Mouse (Mus musculus): ENCODE data around the gene Gtpbp4.
"Not testable (repeated sequence)": the region's sequence is repeated elsewhere in the genome, so short reads cannot be mapped to it uniquely, and the experiment has no call there.

The Gtpbp4 gene

GRCm38 (mm10) chr13:8995990-8996786 lies at the start of gene Gtpbp4:
TSS of gene Gtpbp4 (minus strand) at chr13:8996083.
- DNase-seq (ENCODE audit: low spot score in 2 of 2), result peak; percentile 96 to 99

- DNase-seq (ENCODE audit: low spot score in 2 of 2), result no peak
Measured at GRCm38 (mm10) chr13:9044731-9045130, 48.8 kb upstream of the Gtpbp4 start.

GRCm38 (mm10) chr13:9043289-9044049 lies 47.6 kb upstream of the Gtpbp4 start:
- no peak for DNase-seq (ENCODE audit: low spot score in 2 of 2)

DNA sequence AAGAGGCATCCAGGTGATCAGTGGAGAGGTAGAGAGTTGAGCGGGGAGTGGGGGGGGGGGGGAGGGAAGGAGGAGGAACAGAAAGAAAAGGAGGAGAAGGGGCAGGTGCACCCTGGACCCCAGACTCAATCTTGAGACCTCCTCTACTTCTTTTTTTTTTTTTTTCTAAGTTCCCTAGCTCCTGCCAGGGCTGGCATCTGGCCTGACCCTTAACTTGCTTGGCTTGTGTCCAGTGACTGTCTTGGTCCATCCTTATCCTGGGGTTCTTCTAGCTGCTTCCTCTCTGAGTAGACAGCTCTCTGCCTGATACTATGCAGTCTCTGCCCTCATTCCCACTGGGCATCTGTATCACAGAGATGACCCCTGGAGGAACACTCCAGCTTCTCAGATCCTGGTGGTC lies 44.7 kb upstream of the Gtpbp4 start:
- DNase-seq (ENCODE audit: low spot score in 2 of 2), result no peak

GRCm38 (mm10) chr13:9031996-9032661 lies 36.2 kb upstream of the Gtpbp4 start:
- DNase-seq (ENCODE audit: low spot score in 2 of 2), result no peak

- DNase-seq (ENCODE audit: low spot score in 2 of 2), result no peak
Measured at GRCm38 (mm10) chr13:9030364-9030763, 34.5 kb upstream of the Gtpbp4 start.

DNA sequence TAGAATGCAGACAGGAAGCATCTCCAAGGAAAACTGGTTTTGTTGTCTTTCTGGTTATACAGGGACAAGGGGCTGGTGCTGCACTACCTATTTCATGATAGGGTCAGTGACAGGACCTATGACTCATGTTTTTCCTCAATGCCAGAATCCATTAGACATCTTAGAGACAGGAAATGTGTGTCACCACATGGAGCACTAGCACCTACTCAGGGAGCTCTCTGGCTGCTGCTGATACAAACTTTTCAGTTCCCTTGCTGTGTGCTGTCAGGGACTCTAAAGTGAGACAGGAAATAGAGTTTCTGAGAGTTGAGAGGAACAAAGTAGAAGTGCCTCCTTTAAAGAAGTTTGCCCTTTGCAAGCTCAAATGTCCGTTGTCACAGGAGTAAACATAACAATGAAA lies 31.4 kb upstream of the Gtpbp4 start:
- DNase-seq (ENCODE audit: low spot score in 2 of 2), result no peak

DNA sequence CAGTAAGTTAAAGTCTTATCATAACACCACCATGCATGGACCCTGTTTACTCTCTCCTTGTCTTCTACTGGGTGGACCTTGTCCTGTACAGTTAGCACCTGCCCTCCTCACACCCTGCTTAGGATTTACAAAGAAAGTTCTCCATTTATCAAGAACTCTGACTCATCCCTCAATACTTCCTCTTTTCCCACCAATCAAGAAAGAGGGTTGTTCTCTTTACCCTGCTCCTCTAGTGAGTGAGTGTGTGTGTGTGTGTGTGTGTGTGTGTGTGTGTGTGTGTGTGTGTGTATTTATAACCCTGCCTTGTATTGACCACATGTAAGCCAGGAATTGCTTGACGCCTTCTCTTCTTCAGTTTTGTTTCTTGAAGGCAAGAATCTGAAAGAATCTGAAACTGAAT lies 26.7 kb upstream of the Gtpbp4 start:
- DNase-seq (ENCODE audit: low spot score in 2 of 2), result no peak

- DNase-seq (ENCODE audit: low spot score in 2 of 2), result no peak
Measured at GRCm38 (mm10) chr13:9021556-9021955, 25.7 kb upstream of the Gtpbp4 start.

GRCm38 (mm10) chr13:9019713-9020112 lies 23.8 kb upstream of the Gtpbp4 start:
- no peak for DNase-seq (ENCODE audit: low spot score in 2 of 2)

GRCm38 (mm10) chr13:9018974-9019587 lies 23.2 kb upstream of the Gtpbp4 start:
- DNase-seq (ENCODE audit: low spot score in 2 of 2), result no peak

DNA sequence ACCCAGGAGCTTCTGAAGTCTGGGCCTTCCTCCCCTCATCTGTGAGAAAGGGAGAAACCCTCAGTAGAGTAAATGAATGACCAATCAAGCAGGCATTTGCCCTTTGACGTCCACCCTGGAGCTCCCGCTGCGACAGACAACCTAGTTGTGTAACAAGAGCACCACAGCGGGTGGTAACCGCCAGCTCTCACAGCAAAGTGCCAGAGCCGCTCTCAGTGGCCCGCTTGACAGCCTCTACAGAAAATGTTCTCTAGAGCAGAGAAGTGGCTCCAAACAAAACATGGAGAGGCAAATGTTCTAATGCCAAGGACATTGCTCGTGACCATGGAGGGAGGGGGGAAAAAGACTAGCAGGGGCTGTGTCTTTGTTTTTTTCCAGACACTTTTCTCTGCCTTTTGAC lies 21.3 kb upstream of the Gtpbp4 start:
- no peak for DNase-seq (ENCODE audit: low spot score in 2 of 2)

GRCm38 (mm10) chr13:9014431-9014830 lies 18.5 kb upstream of the Gtpbp4 start:
- DNase-seq (ENCODE audit: low spot score in 2 of 2), result no peak

DNA sequence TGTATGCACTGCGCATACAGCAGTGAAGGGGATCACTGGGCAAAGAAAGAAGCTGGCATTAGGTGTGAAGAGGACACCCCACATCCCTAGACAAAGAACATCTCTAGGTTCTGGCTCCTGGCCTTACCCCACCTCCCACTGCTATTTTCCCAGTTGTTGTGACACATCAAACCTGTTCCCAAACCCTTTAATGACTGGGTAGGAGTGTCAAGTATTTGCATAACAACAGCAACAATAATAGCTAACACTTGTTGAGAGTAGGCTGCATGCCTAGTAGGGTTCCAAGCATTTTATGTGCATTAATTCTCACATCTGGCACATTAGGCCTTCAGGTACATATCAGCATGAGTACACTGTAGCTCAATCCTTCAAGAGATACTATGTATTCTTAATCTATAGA lies 17.6 kb upstream of the Gtpbp4 start:
- no peak for DNase-seq (ENCODE audit: low spot score in 2 of 2)

DNA sequence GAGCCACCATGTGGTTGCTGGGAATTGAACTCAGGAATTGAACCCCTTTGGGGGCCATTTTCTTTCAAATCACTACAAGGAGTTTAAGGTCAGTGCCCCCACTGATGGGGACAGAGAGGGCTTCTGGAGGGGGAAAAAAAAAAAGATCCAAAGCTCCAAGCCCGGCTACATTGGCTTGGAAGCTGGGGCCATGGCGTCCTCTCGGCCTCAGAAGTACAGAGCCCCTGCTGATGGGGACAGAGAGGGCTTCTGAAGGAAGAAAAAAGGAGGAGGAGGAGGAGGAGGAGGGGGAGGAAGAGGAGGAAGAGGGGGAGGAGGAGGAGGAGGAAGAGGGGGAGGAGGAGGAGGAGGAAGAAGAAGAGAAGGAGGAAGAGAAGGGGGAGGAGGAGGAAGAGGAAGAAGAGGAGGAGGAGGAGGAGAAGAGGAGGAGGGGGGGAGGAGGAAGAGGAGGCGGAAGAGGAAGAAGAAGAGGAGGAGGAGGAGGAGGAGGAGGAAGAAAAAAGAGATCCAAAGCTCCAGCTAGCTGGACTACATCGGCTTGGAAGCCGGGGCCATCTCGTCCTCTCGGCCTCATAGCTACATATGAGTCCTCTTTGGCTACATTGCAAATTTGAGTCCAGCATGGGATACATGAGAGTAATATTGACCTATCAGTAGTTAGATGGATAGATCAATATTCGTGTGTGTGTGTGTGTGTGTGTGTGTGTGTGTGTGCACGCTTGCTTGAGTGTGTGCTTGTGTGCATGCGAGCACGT lies 15.9 kb upstream of the Gtpbp4 start:
- DNase-seq (ENCODE audit: low spot score in 2 of 2), result no peak

DNA sequence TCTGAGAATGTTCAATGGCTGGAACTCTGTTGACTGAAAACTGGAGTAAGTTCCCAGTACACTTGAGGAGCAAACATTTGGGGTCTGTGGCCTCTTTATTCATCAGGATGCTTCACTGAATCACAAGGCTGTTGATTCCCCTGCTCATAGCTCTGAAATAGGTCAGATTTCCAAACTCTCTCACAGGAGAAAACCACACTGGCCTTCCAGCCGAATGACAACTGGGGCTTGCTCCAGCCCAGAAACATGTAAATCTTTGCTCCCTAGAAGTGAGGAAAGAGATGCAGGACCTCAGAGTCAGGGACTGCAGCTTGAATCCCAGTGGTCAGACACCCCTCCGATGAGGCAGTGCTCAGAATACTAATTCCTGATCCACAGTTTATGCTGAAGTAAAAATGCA lies 7.4 kb upstream of the Gtpbp4 start:
- no peak for DNase-seq (ENCODE audit: low spot score in 2 of 2)

GRCm38 (mm10) chr13:8999464-8999863 lies 3.6 kb upstream of the Gtpbp4 start:
- DNase-seq (ENCODE audit: low spot score in 2 of 2), result no peak

GRCm38 (mm10) chr13:8997221-8997620 lies 1.3 kb upstream of the Gtpbp4 start:
- not testable (repeated sequence) for DNase-seq (ENCODE audit: low spot score in 2 of 2)

DNA sequence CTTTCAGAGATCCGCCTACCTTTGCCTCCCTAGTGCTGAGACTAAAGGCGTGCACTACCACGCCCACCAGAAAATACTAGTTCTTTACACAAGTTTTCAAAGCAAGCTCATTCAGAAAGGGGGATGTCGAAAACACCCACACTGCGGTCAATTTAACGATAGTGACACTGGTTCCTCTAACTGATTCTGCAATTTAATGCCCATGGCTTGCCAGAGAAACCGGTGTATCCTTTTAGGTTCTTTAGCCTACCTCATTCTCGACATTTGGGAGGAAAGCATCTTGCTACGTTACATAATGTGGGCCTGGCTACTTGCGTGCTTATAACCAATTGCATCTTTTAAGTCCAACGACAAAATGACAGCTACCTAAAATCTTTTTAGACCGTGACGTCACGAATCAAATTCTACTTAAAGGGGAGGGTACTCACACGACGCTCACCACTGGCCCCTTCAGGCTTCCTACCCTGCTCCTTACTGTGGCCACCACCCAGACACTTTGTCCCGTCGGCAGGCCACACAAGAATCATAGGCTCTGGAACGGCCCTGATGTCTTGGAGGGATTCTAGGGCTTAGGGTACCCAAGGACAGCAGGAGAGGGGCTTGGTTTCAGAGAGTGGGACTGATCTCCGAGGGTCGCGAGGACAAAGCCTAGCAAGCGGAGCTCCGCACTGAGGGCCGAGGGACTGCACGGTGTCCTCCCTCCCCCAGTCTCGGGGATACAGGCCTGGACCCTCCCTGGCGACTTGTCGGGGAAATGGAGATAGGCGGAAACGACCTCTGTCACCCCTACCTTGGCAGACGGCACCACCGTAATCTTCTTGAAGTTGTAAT lies 509 bp downstream of the Gtpbp4 start:
- DNase-seq (ENCODE audit: low spot score in 2 of 2), result peak; percentile 9 to 16

- DNase-seq (ENCODE audit: low spot score in 2 of 2), result no peak
Measured at GRCm38 (mm10) chr13:8992231-8992630, 3.7 kb downstream of the Gtpbp4 start.

- no peak for DNase-seq (ENCODE audit: low spot score in 2 of 2)
Measured at GRCm38 (mm10) chr13:8972972-8973371, 22.9 kb downstream of the Gtpbp4 start.

Data from frontal cortex, postnatal 36 days (tissue).